Mouse (Mus musculus): Measurements from ENCODE around the gene Paqr3. TPM values are rescaled to one million over a fixed set of nuclear protein-coding genes. Genes with fewer than 3 reads are reported as not detected.

The Paqr3 gene
- polyA plus RNA-seq (2015; fragmentation: Nextera tagmentation; extraction: Ambion mirVana): 1.2 and 1.4 TPM in 2 replicates

DNA sequence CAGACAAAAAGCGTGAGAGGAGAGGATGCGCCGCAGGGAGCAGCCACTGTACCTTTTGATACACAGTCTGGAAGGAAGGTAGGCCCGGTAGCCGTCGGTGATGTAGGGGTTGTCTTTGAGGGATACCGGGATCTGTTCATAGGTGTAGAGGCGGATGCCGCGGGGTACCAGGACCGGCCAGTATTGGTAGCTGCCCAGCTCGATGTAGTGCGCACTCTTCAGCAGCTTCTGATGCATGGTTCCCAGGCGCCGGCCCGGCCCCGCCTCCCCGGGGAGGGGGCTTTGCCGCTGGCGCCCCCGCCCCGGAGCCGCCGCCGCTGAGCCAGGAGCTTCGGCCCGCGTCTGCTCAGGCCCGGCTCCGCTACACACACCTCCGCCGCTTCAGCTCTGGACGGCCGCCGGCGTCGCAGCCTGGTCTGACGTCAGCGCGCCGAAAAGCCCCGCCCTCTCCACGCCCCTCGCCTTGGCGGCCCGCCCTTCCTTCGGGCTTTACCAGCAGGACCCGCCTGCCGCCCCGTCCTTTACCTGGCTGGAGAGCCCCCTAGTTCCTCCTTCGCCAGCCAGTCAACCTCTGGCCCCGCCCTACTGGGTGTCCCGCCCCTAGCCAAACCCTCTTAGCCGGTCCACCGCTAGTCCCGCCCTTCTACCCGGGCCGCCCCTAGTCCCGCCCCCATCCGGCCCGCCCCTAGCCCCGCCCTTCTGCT, at the start of gene Paqr3:
Paqr3 (minus strand) TSS at position 390 of the 704 bp plus-strand sequence.
- Histone ChIP-seq H3K4me1 (replicated peaks; ENCODE audit: control insufficient read depth, insufficient read depth) (no peaks in the 10 kb centered on the region), H3K27me3 (ENCODE audit: control insufficient read depth, insufficient read depth, low read length) (no peaks in the 10 kb centered on the region), H3K27ac (replicated peaks) (no peak within 1 kb of the TSS; the same call in 1 of the 2 replicates), H3K9ac (ENCODE audit: low read length) (peak within 1 kb of the TSS; percentile 63), H3K4me2 (replicated peaks; ENCODE audit: low read depth) (peak within 1 kb of the TSS; percentile 82), H3K4me3 (ENCODE audit: low read depth, low read length) (peak within 1 kb of the TSS; percentile 70), H3K9me3 (ENCODE audit: control insufficient read depth, low read length) (no peaks in the 10 kb centered on the region), H3K36me3 (ENCODE audit: control insufficient read depth, insufficient read depth, low read length) (no peaks in the 10 kb centered on the region)
- ATAC-seq (ENCODE audit: low FRiP score, low TSS enrichment) (peak; percentile 99), DNase-seq (ENCODE audit: low spot score) (peak; percentile 97)
- under 1% methylated on average over 52 of the region's 62 CpGs for WGBS
- TF ChIP-seq CTCF (IDR thresholded peaks at IDR 0.05; ENCODE audit: low read depth) (peak; percentile 7; the same call in 1 of the 2 replicates), EP300 (optimal IDR thresholded peaks at IDR 0.05) (no peak)

DNA sequence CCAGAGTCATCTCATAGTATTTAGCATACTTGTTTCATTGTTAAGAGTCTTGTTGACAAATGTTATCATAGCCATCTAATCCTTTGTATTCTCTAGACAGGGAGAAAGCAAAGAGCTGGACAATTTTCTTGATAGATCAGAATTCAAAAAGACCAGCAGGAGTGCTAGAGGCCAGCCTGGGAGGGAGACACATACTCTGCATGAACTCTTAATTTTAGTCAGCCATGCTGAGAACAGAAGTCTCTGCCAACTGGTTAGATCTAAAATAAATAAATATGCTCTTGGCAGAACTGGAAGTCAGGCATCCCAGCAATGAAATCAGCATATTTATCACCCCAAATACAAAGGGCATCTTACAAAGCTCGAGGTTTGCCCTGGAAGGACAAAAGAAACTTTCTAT, 43.3 kb upstream of the Paqr3 start:
- TF ChIP-seq EP300 (optimal IDR thresholded peaks at IDR 0.05) (no peak), CTCF (IDR thresholded peaks at IDR 0.05; ENCODE audit: low read depth) (peak; percentile 52)
- DNase-seq (ENCODE audit: low spot score): no peak
- H3K4me1 ChIP-seq (replicated peaks; ENCODE audit: control insufficient read depth, insufficient read depth): no peaks in the 10 kb centered on the region

DNA sequence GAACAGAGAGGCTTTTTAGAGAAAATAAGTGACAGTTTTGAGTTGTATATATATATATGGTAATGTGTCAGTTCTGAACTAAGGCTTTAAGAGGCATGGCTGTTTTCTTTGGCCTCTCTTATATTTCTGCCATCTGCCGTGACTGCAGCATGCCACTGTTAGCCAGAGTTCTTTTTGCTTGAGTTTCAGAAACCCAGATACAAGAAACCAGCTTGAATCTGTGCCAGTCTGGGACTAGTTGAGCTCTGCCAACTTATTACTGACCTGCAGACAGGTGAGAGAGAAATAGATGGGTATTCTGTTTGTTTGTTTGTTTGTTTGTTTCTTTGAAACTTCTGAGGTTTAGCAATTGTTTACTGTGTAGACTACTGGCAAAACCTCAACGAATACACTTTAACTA, 23.9 kb upstream of the Paqr3 start:
- DNase-seq (ENCODE audit: low spot score) (no peak), ATAC-seq (ENCODE audit: low FRiP score, low TSS enrichment) (no peak)
- Histone ChIP-seq H3K4me3 (ENCODE audit: low read depth, low read length) (no peak overlapping the region), H3K27ac (replicated peaks) (no peak overlapping the region), H3K36me3 (ENCODE audit: control insufficient read depth, insufficient read depth, low read length) (no peaks in the 10 kb centered on the region), H3K27me3 (ENCODE audit: control insufficient read depth, insufficient read depth, low read length) (no peaks in the 10 kb centered on the region), H3K4me2 (replicated peaks; ENCODE audit: low read depth) (no peak overlapping the region), H3K9me3 (ENCODE audit: control insufficient read depth, low read length) (no peaks in the 10 kb centered on the region), H3K4me1 (replicated peaks; ENCODE audit: control insufficient read depth, insufficient read depth) (no peaks in the 10 kb centered on the region), H3K9ac (ENCODE audit: low read length) (no peak overlapping the region)
- WGBS: 81% methylated on average over 2 of the region's 2 CpGs
- no peak for TF ChIP-seq CTCF (IDR thresholded peaks at IDR 0.05; ENCODE audit: low read depth)
- no peak for TF ChIP-seq EP300 (optimal IDR thresholded peaks at IDR 0.05)

More for the DNA sequence above, 43.3 kb upstream of the Paqr3 start:
- Histone ChIP-seq H3K9ac (ENCODE audit: low read length) (no peak overlapping the region), H3K27ac (replicated peaks) (no peak overlapping the region), H3K27me3 (ENCODE audit: control insufficient read depth, insufficient read depth, low read length) (no peaks in the 10 kb centered on the region), H3K4me2 (replicated peaks; ENCODE audit: low read depth) (no peak overlapping the region), H3K36me3 (ENCODE audit: control insufficient read depth, insufficient read depth, low read length) (no peaks in the 10 kb centered on the region), H3K9me3 (ENCODE audit: control insufficient read depth, low read length) (no peaks in the 10 kb centered on the region), H3K4me3 (ENCODE audit: low read depth, low read length) (no peak overlapping the region)
- 5% methylated on average over 1 of the region's 1 CpGs for WGBS
- no peak for ATAC-seq (ENCODE audit: low FRiP score, low TSS enrichment)

DNA sequence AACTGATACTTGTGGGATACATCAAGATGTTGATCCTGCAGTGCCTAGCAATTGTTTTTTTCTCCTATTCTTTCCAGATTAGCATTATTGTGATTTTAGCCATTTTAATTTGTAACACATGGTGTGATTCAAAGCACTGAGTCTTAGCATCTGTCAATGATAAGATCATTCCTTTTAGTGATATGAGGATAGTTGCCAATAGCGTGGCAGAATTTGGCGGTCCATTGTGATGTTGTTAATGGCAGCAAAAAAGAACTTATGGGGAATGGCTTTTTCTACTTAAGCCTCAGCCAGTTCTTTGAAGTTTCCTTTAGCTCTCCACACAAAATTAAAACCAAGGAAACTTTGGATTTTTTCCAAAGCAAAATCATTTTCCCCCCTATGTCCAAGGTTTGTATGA, 18.2 kb upstream of the Paqr3 start:
- 93% methylated on average over 2 of the region's 2 CpGs for WGBS
- Histone ChIP-seq H3K27me3 (ENCODE audit: control insufficient read depth, insufficient read depth, low read length) (no peaks in the 10 kb centered on the region), H3K27ac (replicated peaks) (no peak overlapping the region), H3K4me2 (replicated peaks; ENCODE audit: low read depth) (no peak overlapping the region), H3K36me3 (ENCODE audit: control insufficient read depth, insufficient read depth, low read length) (no peaks in the 10 kb centered on the region), H3K4me3 (ENCODE audit: low read depth, low read length) (no peak overlapping the region), H3K9me3 (ENCODE audit: control insufficient read depth, low read length) (no peaks in the 10 kb centered on the region), H3K4me1 (replicated peaks; ENCODE audit: control insufficient read depth, insufficient read depth) (no peaks in the 10 kb centered on the region), H3K9ac (ENCODE audit: low read length) (no peak overlapping the region)
- TF ChIP-seq CTCF (IDR thresholded peaks at IDR 0.05; ENCODE audit: low read depth) (no peak), EP300 (optimal IDR thresholded peaks at IDR 0.05) (no peak)
- ATAC-seq (ENCODE audit: low FRiP score, low TSS enrichment) (no peak), DNase-seq (ENCODE audit: low spot score) (no peak)

DNA sequence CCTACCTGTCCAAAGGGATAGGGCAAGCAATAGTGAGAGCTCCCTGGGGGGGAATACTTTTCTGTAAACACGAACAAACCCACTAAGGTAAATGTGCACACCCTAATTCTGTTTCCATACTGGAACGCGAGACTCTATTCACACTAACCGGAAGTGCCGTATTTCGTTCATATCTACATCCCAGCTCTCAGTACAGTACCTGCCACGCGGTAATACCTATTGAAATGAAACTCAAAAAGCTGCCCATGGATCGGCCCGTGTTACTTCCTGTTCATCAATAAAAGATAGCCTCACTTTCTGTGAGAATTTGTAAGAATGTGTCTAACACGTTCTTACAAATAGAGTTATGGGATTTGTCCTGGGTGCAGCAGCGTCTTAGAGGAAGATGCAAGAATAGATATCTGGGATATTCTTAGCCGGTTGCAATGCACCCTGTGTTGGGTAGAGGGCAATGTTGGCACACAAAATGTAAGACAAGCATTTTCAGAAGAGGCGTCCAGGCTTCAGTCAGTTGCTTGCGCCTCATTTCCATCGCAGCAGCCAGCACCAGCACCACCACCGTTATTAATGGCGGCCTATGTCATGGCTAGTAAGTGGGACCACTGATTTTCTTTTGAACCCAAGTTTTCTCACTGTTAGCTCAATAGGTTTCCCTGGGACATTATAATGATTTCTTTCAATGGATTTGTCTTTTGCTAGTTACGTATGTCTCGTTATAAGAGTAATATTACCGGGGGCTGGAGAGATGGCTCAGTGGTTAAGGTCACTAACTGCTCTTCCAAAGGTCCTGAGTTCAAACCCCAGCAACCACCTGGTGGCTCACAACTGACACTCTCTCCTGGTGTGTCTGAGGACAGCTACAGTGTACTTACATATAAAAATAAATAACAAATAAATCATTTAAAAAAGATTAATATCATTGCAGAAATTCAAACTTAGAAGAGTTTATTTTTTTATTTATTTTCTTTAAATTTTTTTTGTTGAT, 17.1 kb upstream of the Paqr3 start:
- WGBS: 46% methylated on average over 21 of the region's 21 CpGs
- no peak overlapping the region for H3K9ac ChIP-seq (ENCODE audit: low read length)
- H3K36me3 ChIP-seq (ENCODE audit: control insufficient read depth, insufficient read depth, low read length): no peaks in the 10 kb centered on the region
- H3K9me3 ChIP-seq (ENCODE audit: control insufficient read depth, low read length): no peaks in the 10 kb centered on the region
- DNase-seq (ENCODE audit: low spot score) (peak; percentile 48), ATAC-seq (ENCODE audit: low FRiP score, low TSS enrichment) (peak; percentile 45; the same call in 1 of the 2 replicates)
- no peak overlapping the region for H3K4me2 ChIP-seq (replicated peaks; ENCODE audit: low read depth)
- TF ChIP-seq EP300 (optimal IDR thresholded peaks at IDR 0.05) (no peak), CTCF (IDR thresholded peaks at IDR 0.05; ENCODE audit: low read depth) (peak; percentile 91)
- H3K4me1 ChIP-seq (replicated peaks; ENCODE audit: control insufficient read depth, insufficient read depth): no peaks in the 10 kb centered on the region
- H3K4me3 ChIP-seq (ENCODE audit: low read depth, low read length): no peak overlapping the region
- H3K27ac ChIP-seq (replicated peaks): no peak overlapping the region
- no peaks in the 10 kb centered on the region for H3K27me3 ChIP-seq (ENCODE audit: control insufficient read depth, insufficient read depth, low read length)

Measured in stomach, postnatal 0 days (tissue).